Mouse (Mus musculus): Measurements from ENCODE around the gene Capn2. TPM values are rescaled to one million over a fixed set of nuclear protein-coding genes. Genes with fewer than 3 reads are reported as not detected.
A peak's percentile ranks its signal among the peaks of the same experiment; 100 is the strongest.

Gene Capn2
- polyA plus RNA-seq, 1 experiment from 2014 or later: 23.6 TPM

GRCm38 (mm10) chr1:182520091-182520937 lies 2.9 kb upstream of the Capn2 start:
- Histone ChIP-seq H3K36me3 (replicated peaks; ENCODE audit: insufficient read depth, low read length) (no peaks in the 10 kb centered on the region), H3K27me3 (ENCODE audit: insufficient read depth, low read length) (peaks cover 8% of the 10 kb centered on the region; the same call in 1 of the 2 replicates), H3K4me2 (ENCODE audit: low read depth, low read length) (0 out of 2 replicates have a peak overlapping the region, but pooled peaks have one; percentile 23), H3K4me1 (ENCODE audit: insufficient read depth) (peaks cover 17% of the 10 kb centered on the region), H3K9me3 (ENCODE audit: low read length) (no peaks in the 10 kb centered on the region), H3K9ac (replicated peaks) (peak overlapping the region; percentile 30; the same call in 1 of the 2 replicates), H3K27ac (ENCODE audit: low read depth) (peak overlapping the region; percentile 36; the same call in 1 of the 2 replicates), H3K4me3 (ENCODE audit: low read depth, low read length) (no peak overlapping the region)
- ATAC-seq (peak; percentile 16; the same call in 1 of the 2 replicates), DNase-seq (peak; percentile 54)
- TF ChIP-seq CTCF (IDR thresholded peaks at IDR 0.05; ENCODE audit: low read depth): no peak
- TF ChIP-seq EP300 (IDR thresholded peaks at IDR 0.05; ENCODE audit: low read depth): no peak
- 28% methylated on average over 14 of the region's 14 CpGs for WGBS (ENCODE audit: insufficient replicate concordance)

GRCm38 (mm10) chr1:182519341-182519740 lies 1.9 kb upstream of the Capn2 start:
- H3K36me3 ChIP-seq (replicated peaks; ENCODE audit: insufficient read depth, low read length): no peaks in the 10 kb centered on the region
- H3K9me3 ChIP-seq (ENCODE audit: low read length): no peaks in the 10 kb centered on the region
- peaks cover 8% of the 10 kb centered on the region; the same call in 1 of the 2 replicates for H3K27me3 ChIP-seq (ENCODE audit: insufficient read depth, low read length)
- ATAC-seq: no peak
- H3K4me3 ChIP-seq (ENCODE audit: low read depth, low read length): no peak overlapping the region
- peaks cover 17% of the 10 kb centered on the region for H3K4me1 ChIP-seq (ENCODE audit: insufficient read depth)
- H3K4me2 ChIP-seq (ENCODE audit: low read depth, low read length): no peak overlapping the region
- no peak overlapping the region for H3K9ac ChIP-seq (replicated peaks)
- H3K27ac ChIP-seq (ENCODE audit: low read depth): peak overlapping the region; percentile 36; the same call in 1 of the 2 replicates
- no peak for DNase-seq
- no peak for TF ChIP-seq EP300 (IDR thresholded peaks at IDR 0.05; ENCODE audit: low read depth)
- TF ChIP-seq CTCF (IDR thresholded peaks at IDR 0.05; ENCODE audit: low read depth): no peak
- WGBS (ENCODE audit: insufficient replicate concordance): 65% methylated on average over 5 of the region's 5 CpGs

- no peak for ATAC-seq
- no peak for DNase-seq
- Histone ChIP-seq H3K36me3 (replicated peaks; ENCODE audit: insufficient read depth, low read length) (no peaks in the 10 kb centered on the region), H3K9me3 (ENCODE audit: low read length) (no peaks in the 10 kb centered on the region), H3K4me2 (ENCODE audit: low read depth, low read length) (no peak overlapping the region), H3K27ac (ENCODE audit: low read depth) (no peak overlapping the region), H3K4me3 (ENCODE audit: low read depth, low read length) (no peak overlapping the region), H3K27me3 (ENCODE audit: insufficient read depth, low read length) (peaks cover 8% of the 10 kb centered on the region; the same call in 1 of the 2 replicates), H3K9ac (replicated peaks) (no peak overlapping the region), H3K4me1 (ENCODE audit: insufficient read depth) (peaks cover 17% of the 10 kb centered on the region)
- TF ChIP-seq CTCF (IDR thresholded peaks at IDR 0.05; ENCODE audit: low read depth) (no peak), EP300 (IDR thresholded peaks at IDR 0.05; ENCODE audit: low read depth) (no peak)
- WGBS (ENCODE audit: insufficient replicate concordance): 80% methylated on average over 6 of the region's 6 CpGs
These were observed 1.4 kb upstream of the Capn2 start for GRCm38 (mm10) chr1:182518811-182519210.

- DNase-seq: no peak
- no peak overlapping the region; the same call in 1 of the 2 replicates for H3K4me2 ChIP-seq (ENCODE audit: low read depth, low read length)
These were observed 804 bp upstream of the Capn2 start for GRCm38 (mm10) chr1:182518143-182518680.

GRCm38 (mm10) chr1:182517677-182518011 lies 236 bp upstream of the Capn2 start:
- WGBS (ENCODE audit: insufficient replicate concordance): 3% methylated on average over 10 of the region's 10 CpGs
- peak overlapping the region; percentile 74 for H3K4me3 ChIP-seq (ENCODE audit: low read depth, low read length)
- H3K4me1 ChIP-seq (ENCODE audit: insufficient read depth): peaks cover 23% of the 10 kb centered on the region
- H3K36me3 ChIP-seq (replicated peaks; ENCODE audit: insufficient read depth, low read length): no peaks in the 10 kb centered on the region
- peak overlapping the region; percentile 77 for H3K9ac ChIP-seq (replicated peaks)
- H3K4me2 ChIP-seq (ENCODE audit: low read depth, low read length): peak overlapping the region; percentile 89
- H3K27me3 ChIP-seq (ENCODE audit: insufficient read depth, low read length): peaks cover 8% of the 10 kb centered on the region; the same call in 1 of the 2 replicates
- DNase-seq: no peak
- no peak for TF ChIP-seq CTCF (IDR thresholded peaks at IDR 0.05; ENCODE audit: low read depth)
- no peak for TF ChIP-seq EP300 (IDR thresholded peaks at IDR 0.05; ENCODE audit: low read depth)
- H3K27ac ChIP-seq (ENCODE audit: low read depth): peak overlapping the region; percentile 76
- ATAC-seq: peak; percentile 50; the same call in 1 of the 2 replicates
- no peaks in the 10 kb centered on the region for H3K9me3 ChIP-seq (ENCODE audit: low read length)

More at GRCm38 (mm10) chr1:182518143-182518680, 804 bp upstream of the Capn2 start:
- H3K27me3 ChIP-seq (ENCODE audit: insufficient read depth, low read length): peaks cover 8% of the 10 kb centered on the region; the same call in 1 of the 2 replicates
- ATAC-seq: no peak
- WGBS (ENCODE audit: insufficient replicate concordance): 78% methylated on average over 10 of the region's 10 CpGs
- H3K27ac ChIP-seq (ENCODE audit: low read depth): no peak overlapping the region
- TF ChIP-seq CTCF (IDR thresholded peaks at IDR 0.05; ENCODE audit: low read depth): no peak
- no peak for TF ChIP-seq EP300 (IDR thresholded peaks at IDR 0.05; ENCODE audit: low read depth)
- H3K4me1 ChIP-seq (ENCODE audit: insufficient read depth): peaks cover 20% of the 10 kb centered on the region
- no peak overlapping the region for H3K4me3 ChIP-seq (ENCODE audit: low read depth, low read length)
- H3K9ac ChIP-seq (replicated peaks): no peak overlapping the region
- H3K36me3 ChIP-seq (replicated peaks; ENCODE audit: insufficient read depth, low read length): no peaks in the 10 kb centered on the region
- no peaks in the 10 kb centered on the region for H3K9me3 ChIP-seq (ENCODE audit: low read length)

All from liver, postnatal 0 days (tissue).